Mouse (Mus musculus): ENCODE data around the gene Focad. TPM values are rescaled to one million over a fixed set of nuclear protein-coding genes. Genes with fewer than 3 reads are reported as not detected.

Gene Focad
- polyA plus RNA-seq (2014; fragmentation: Nextera tagmentation; extraction: Ambion mirVana), result 13.9 and 18.0 TPM in 2 replicates

DNA sequence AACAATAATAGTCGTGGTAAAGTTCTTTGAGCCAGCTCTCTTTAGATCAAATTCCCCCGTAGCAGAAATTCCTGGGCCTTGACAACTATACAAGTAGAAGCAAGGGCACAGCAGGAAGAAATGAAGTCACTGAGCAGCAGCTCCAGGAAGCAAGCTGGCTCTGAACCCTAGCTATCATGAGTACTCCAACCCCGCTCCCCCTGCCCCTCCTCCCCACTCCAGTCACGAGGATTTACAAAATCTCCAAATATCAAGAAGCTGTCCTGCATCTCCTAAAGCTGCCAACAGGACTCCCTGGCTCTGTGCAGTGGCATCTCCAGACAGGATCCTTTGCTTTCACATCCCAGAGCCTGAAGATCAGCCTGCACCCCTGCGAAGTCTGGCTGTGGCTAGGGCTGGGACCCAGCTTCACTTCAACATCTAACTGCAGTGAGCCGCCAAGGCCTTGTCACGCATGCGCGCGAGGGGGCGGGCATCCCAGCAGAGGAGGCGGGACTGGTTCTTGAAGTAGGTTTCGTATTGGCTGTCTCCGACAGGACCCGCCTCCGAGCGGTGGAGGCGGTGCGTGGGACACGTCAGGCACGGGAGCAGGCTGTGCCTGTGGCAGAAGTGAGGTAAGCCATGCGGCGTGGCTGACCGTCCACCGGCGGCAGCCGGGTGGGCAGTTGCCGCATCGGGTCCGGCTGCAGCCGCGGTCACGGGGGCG, at the start of gene Focad:
TSS of gene Focad (plus strand) at position 568 of the 706 bp plus-strand sequence.
- H3K27me3 ChIP-seq (ENCODE audit: control insufficient read depth, insufficient read depth, low read length), result no peaks in the 10 kb centered on the region
- H3K9me3 ChIP-seq (replicated peaks; ENCODE audit: control insufficient read depth, low read length), result no peaks in the 10 kb centered on the region
- H3K4me2 ChIP-seq (ENCODE audit: low read depth, low read length), result peak within 1 kb of the TSS; percentile 78
- H3K27ac ChIP-seq (replicated peaks; ENCODE audit: low read depth, low read length), result 0 out of 2 replicates have a peak within 1 kb of the TSS, but pooled peaks have one; percentile 16
- ATAC-seq (replicated peaks; ENCODE audit: insufficient number of reproducible peaks, low FRiP score, low TSS enrichment, low read depth), result peak; percentile 99
- H3K4me1 ChIP-seq (ENCODE audit: control insufficient read depth, insufficient read depth, low read length), result no peaks in the 10 kb centered on the region
- 1% methylated on average over 34 of the region's 34 CpGs for WGBS
- peak within 1 kb of the TSS; percentile 46 for H3K9ac ChIP-seq (replicated peaks; ENCODE audit: low read length)
- H3K36me3 ChIP-seq (replicated peaks; ENCODE audit: control insufficient read depth, insufficient read depth, low read depth, low read length), result no peaks in the 10 kb centered on the region
- peak; percentile 98 for DNase-seq (ENCODE audit: low spot score)
- peak within 1 kb of the TSS; percentile 59 for H3K4me3 ChIP-seq (ENCODE audit: low read depth, low read length)

DNA sequence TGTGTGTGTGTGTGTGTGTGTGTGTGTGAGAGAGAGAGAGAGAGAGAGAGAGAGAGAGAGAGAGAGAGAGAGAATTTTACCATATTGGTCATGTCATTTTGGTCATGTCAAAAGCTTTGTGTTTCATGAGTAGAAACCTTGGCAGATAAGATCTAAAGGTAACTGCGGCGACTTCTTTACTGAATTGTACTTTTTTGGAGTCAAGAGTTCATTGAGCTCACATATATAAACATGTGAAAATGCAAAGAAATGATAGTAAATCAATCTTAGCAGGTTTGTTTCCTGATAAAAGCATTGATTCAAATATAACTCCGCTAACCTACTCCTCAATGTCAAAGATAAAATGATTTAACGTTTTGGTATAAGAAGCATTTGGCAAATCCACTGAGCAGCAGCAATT, 49.3 kb upstream of the Focad start:
- H3K27me3 ChIP-seq (ENCODE audit: control insufficient read depth, insufficient read depth, low read length), result no peaks in the 10 kb centered on the region
- H3K4me2 ChIP-seq (ENCODE audit: low read depth, low read length), result no peak overlapping the region
- H3K36me3 ChIP-seq (replicated peaks; ENCODE audit: control insufficient read depth, insufficient read depth, low read depth, low read length), result no peaks in the 10 kb centered on the region
- DNase-seq (ENCODE audit: low spot score), result no peak
- no peak for ATAC-seq (replicated peaks; ENCODE audit: insufficient number of reproducible peaks, low FRiP score, low TSS enrichment, low read depth)
- H3K9ac ChIP-seq (replicated peaks; ENCODE audit: low read length), result no peak overlapping the region
- no peaks in the 10 kb centered on the region for H3K4me1 ChIP-seq (ENCODE audit: control insufficient read depth, insufficient read depth, low read length)
- no peak overlapping the region for H3K4me3 ChIP-seq (ENCODE audit: low read depth, low read length)
- whole genome bisulfite sequencing, result 81% methylated on average over 4 of the region's 4 CpGs
- H3K9me3 ChIP-seq (replicated peaks; ENCODE audit: control insufficient read depth, low read length), result no peaks in the 10 kb centered on the region
- H3K27ac ChIP-seq (replicated peaks; ENCODE audit: low read depth, low read length), result no peak overlapping the region

- no peaks in the 10 kb centered on the region for H3K9me3 ChIP-seq (replicated peaks; ENCODE audit: control insufficient read depth, low read length)
- no peak for ATAC-seq (replicated peaks; ENCODE audit: insufficient number of reproducible peaks, low FRiP score, low TSS enrichment, low read depth)
- H3K4me2 ChIP-seq (ENCODE audit: low read depth, low read length), result no peak overlapping the region
- 74% methylated on average over 8 of the region's 8 CpGs for WGBS
- H3K9ac ChIP-seq (replicated peaks; ENCODE audit: low read length), result no peak overlapping the region
- H3K27ac ChIP-seq (replicated peaks; ENCODE audit: low read depth, low read length), result no peak overlapping the region
- H3K27me3 ChIP-seq (ENCODE audit: control insufficient read depth, insufficient read depth, low read length), result no peaks in the 10 kb centered on the region
- no peak overlapping the region for H3K4me3 ChIP-seq (ENCODE audit: low read depth, low read length)
- H3K4me1 ChIP-seq (ENCODE audit: control insufficient read depth, insufficient read depth, low read length), result no peaks in the 10 kb centered on the region
- DNase-seq (ENCODE audit: low spot score), result no peak
- no peaks in the 10 kb centered on the region for H3K36me3 ChIP-seq (replicated peaks; ENCODE audit: control insufficient read depth, insufficient read depth, low read depth, low read length)
Observed at GRCm38 (mm10) chr4:88046280-88046679, 48.1 kb upstream of the Focad start.

GRCm38 (mm10) chr4:88075388-88075787, 19.0 kb upstream of the Focad start:
- Histone ChIP-seq H3K4me3 (ENCODE audit: low read depth, low read length) (no peak overlapping the region), H3K27ac (replicated peaks; ENCODE audit: low read depth, low read length) (no peak overlapping the region), H3K4me2 (ENCODE audit: low read depth, low read length) (no peak overlapping the region), H3K4me1 (ENCODE audit: control insufficient read depth, insufficient read depth, low read length) (no peaks in the 10 kb centered on the region), H3K36me3 (replicated peaks; ENCODE audit: control insufficient read depth, insufficient read depth, low read depth, low read length) (no peaks in the 10 kb centered on the region), H3K9me3 (replicated peaks; ENCODE audit: control insufficient read depth, low read length) (no peaks in the 10 kb centered on the region), H3K27me3 (ENCODE audit: control insufficient read depth, insufficient read depth, low read length) (no peaks in the 10 kb centered on the region), H3K9ac (replicated peaks; ENCODE audit: low read length) (no peak overlapping the region)
- DNase-seq (ENCODE audit: low spot score) (no peak), ATAC-seq (replicated peaks; ENCODE audit: insufficient number of reproducible peaks, low FRiP score, low TSS enrichment, low read depth) (no peak)
- whole genome bisulfite sequencing, result 72% methylated on average over 2 of the region's 2 CpGs

GRCm38 (mm10) chr4:88078983-88079382, 15.4 kb upstream of the Focad start:
- H3K27me3 ChIP-seq (ENCODE audit: control insufficient read depth, insufficient read depth, low read length), result no peaks in the 10 kb centered on the region
- H3K4me2 ChIP-seq (ENCODE audit: low read depth, low read length), result no peak overlapping the region
- no peak overlapping the region for H3K27ac ChIP-seq (replicated peaks; ENCODE audit: low read depth, low read length)
- no peak overlapping the region for H3K4me3 ChIP-seq (ENCODE audit: low read depth, low read length)
- no peaks in the 10 kb centered on the region for H3K9me3 ChIP-seq (replicated peaks; ENCODE audit: control insufficient read depth, low read length)
- no peak for ATAC-seq (replicated peaks; ENCODE audit: insufficient number of reproducible peaks, low FRiP score, low TSS enrichment, low read depth)
- no peak overlapping the region for H3K9ac ChIP-seq (replicated peaks; ENCODE audit: low read length)
- H3K36me3 ChIP-seq (replicated peaks; ENCODE audit: control insufficient read depth, insufficient read depth, low read depth, low read length), result no peaks in the 10 kb centered on the region
- no peak for DNase-seq (ENCODE audit: low spot score)
- WGBS, result 71% methylated on average over 3 of the region's 3 CpGs
- H3K4me1 ChIP-seq (ENCODE audit: control insufficient read depth, insufficient read depth, low read length), result no peaks in the 10 kb centered on the region

DNA sequence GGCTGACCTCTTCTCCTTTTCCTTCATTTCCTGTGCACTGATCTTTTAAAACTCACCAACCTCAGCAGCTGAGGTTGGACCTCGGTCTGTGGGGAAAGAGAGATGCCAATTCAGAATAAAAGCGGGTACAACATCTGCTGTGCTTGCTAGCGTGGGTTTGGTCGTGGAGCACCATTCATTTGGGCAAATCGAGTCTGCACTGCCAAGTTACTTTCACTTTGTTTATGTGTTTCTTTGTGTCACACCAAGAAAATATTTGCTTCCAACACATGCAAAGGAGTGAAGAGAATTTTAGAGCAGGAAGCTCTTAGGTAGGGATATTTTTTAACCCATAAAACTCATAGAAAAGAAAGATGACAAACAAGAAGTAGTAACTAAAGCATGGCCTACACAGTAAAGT, 13.0 kb upstream of the Focad start:
- Histone ChIP-seq H3K27ac (replicated peaks; ENCODE audit: low read depth, low read length) (no peak overlapping the region), H3K4me1 (ENCODE audit: control insufficient read depth, insufficient read depth, low read length) (no peaks in the 10 kb centered on the region), H3K9me3 (replicated peaks; ENCODE audit: control insufficient read depth, low read length) (no peaks in the 10 kb centered on the region), H3K9ac (replicated peaks; ENCODE audit: low read length) (no peak overlapping the region), H3K4me3 (ENCODE audit: low read depth, low read length) (no peak overlapping the region), H3K27me3 (ENCODE audit: control insufficient read depth, insufficient read depth, low read length) (no peaks in the 10 kb centered on the region), H3K36me3 (replicated peaks; ENCODE audit: control insufficient read depth, insufficient read depth, low read depth, low read length) (no peaks in the 10 kb centered on the region), H3K4me2 (ENCODE audit: low read depth, low read length) (no peak overlapping the region)
- DNase-seq (ENCODE audit: low spot score) (no peak), ATAC-seq (replicated peaks; ENCODE audit: insufficient number of reproducible peaks, low FRiP score, low TSS enrichment, low read depth) (no peak)
- WGBS, result 58% methylated on average over 5 of the region's 5 CpGs

GRCm38 (mm10) chr4:88081885-88082284, 12.5 kb upstream of the Focad start:
- DNase-seq (ENCODE audit: low spot score), result no peak
- ATAC-seq (replicated peaks; ENCODE audit: insufficient number of reproducible peaks, low FRiP score, low TSS enrichment, low read depth), result 0 out of 2 replicates have a peak, but pooled peaks have one; percentile 48
- Histone ChIP-seq H3K27me3 (ENCODE audit: control insufficient read depth, insufficient read depth, low read length) (no peaks in the 10 kb centered on the region), H3K9me3 (replicated peaks; ENCODE audit: control insufficient read depth, low read length) (no peaks in the 10 kb centered on the region), H3K36me3 (replicated peaks; ENCODE audit: control insufficient read depth, insufficient read depth, low read depth, low read length) (no peaks in the 10 kb centered on the region), H3K9ac (replicated peaks; ENCODE audit: low read length) (no peak overlapping the region), H3K4me2 (ENCODE audit: low read depth, low read length) (no peak overlapping the region), H3K4me3 (ENCODE audit: low read depth, low read length) (no peak overlapping the region), H3K27ac (replicated peaks; ENCODE audit: low read depth, low read length) (no peak overlapping the region), H3K4me1 (ENCODE audit: control insufficient read depth, insufficient read depth, low read length) (no peaks in the 10 kb centered on the region)
- 92% methylated on average over 3 of the region's 3 CpGs for WGBS

DNA sequence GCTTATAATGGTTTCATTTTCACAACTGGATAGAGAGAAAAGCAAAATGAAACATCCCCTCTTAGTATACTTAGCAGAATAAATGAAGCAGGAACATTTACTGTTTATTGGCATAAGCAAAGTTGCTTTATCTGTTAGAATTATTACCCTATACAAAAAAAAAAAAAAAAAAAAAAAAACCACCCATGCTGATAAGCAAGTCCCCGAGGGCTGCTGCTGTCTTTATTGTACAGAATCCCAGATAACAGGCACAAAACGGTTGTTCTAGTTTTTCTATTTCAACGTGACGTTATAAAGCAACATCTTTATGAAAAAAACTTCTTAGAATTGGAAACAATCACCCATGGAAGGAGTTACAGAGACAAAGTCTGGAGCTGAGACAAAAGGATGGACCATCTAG, 12.0 kb upstream of the Focad start:
- Histone ChIP-seq H3K9me3 (replicated peaks; ENCODE audit: control insufficient read depth, low read length) (no peaks in the 10 kb centered on the region), H3K36me3 (replicated peaks; ENCODE audit: control insufficient read depth, insufficient read depth, low read depth, low read length) (no peaks in the 10 kb centered on the region), H3K9ac (replicated peaks; ENCODE audit: low read length) (no peak overlapping the region), H3K27me3 (ENCODE audit: control insufficient read depth, insufficient read depth, low read length) (no peaks in the 10 kb centered on the region), H3K4me2 (ENCODE audit: low read depth, low read length) (no peak overlapping the region), H3K4me3 (ENCODE audit: low read depth, low read length) (no peak overlapping the region), H3K4me1 (ENCODE audit: control insufficient read depth, insufficient read depth, low read length) (no peaks in the 10 kb centered on the region), H3K27ac (replicated peaks; ENCODE audit: low read depth, low read length) (no peak overlapping the region)
- WGBS, result 88% methylated on average over 4 of the region's 4 CpGs
- DNase-seq (ENCODE audit: low spot score) (no peak), ATAC-seq (replicated peaks; ENCODE audit: insufficient number of reproducible peaks, low FRiP score, low TSS enrichment, low read depth) (no peak)

All from embryonic facial prominence, embryonic 11.5 days (tissue).